Mouse (Mus musculus): ENCODE measurements at regions not wholly inside any gene's neighbourhood (a gene's known extent, or its start where the extent isn't known, plus 50 kb on each side); places are given as distances from the start of the nearest gene placed in this dataset.
"Not testable (repeated sequence)": the region's sequence is repeated elsewhere in the genome, so short reads cannot be mapped to it uniquely, and the experiment has no call there.

DNA sequence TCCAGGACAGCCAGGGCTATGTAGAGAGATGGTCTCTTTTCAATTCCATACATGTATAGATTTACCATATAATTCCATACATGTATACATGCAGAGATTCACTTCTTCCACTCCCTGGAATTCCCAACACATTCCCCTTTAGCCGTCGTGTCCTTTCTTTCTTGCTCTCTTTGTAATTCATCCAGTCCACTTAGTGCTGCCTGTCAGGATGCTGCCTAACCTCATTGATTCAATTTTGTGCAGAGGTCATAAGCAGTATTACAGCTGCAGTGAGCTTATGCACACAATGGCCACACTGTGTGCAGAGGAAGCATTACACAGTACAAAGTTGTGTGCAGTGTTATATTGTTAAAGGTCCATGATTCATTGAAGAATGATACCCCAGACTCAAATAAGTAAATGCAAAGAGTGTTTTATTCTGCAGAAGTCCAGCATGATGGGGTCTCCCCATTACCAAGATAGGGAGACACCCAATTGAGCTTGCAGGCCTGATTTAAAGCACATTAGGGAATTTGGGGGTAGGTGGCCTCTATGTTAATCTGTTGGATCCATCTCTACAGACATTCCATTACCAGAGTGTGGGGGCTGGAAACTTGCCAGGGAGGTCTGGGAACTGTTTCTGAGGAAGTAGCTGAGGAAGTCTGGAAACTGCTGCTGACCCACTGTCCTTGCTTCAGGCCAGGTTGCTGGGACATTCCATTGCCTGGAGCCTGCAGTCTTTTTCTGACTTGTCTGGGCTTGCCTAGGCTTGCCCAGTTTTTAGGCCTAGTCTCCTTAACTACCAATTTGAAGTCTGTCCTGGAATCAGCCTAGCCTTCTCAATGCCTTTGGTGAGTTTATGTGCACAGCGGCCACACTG is 72.8 kb downstream of the Fam161a start:
- no peak for DNase-seq (ENCODE audit: extremely low spot score, low spot score)

DNA sequence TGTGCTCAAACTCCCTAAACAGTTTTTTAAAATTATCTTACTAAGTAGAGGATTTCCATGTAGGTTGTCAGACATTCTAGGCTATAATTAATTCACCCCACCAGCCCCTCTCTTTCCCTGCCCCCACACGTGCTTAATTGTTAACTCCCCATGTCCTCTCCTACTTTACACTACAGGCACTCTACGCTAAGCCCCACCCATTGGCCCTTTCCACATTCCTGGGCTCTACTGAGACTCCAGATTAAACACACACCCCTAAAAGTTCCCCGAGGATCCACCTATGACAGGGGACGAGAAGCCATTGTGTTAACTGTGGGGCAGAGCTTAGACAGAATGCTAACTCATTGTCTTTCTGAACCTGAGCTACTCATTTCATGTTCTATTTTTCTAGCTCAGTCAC is 74.3 kb downstream of the Fam161a start:
- DNase-seq (ENCODE audit: extremely low spot score, low spot score): no peak

DNA sequence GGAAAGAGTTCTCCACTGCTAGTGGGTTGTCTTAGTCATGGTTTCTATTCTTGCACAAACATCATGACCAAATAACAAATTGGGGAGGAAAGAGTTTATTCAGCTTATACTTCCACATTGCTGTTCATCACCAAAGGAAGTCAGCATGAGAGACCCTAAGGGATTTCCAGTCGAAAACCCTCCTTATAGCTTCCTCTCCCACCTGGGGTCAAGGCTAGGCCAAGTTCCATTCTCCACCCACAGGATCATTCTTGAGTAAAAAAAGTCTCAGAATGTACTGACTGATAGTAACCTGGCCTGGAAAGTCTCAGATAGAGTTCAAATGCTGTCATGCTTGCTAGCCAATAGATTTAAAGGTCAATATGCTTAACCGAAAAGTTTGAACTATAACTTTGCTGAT is 76.5 kb downstream of the Fam161a start:
- not testable (repeated sequence) for DNase-seq (ENCODE audit: extremely low spot score, low spot score)

DNA sequence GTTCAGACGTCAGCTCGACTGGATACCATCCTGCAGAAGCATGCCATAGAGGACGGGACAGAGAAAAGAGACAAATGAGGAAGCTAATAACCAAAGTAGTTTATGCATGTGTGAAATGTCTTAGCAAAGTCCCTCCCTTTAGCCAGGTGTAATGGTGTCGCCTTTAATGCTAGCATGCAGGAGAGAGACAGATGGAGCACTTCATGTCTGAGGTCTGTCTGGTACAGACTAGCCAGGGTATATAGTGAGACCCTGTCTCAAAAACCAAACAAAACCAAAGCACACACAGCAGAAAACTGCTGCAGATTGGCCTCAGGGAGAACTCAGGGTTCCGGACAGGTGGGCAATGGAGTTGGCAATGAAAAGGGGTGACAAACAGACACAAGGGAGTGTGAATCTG is 88.0 kb downstream of the Fam161a start:
- no peak for DNase-seq (ENCODE audit: extremely low spot score, low spot score)

DNA sequence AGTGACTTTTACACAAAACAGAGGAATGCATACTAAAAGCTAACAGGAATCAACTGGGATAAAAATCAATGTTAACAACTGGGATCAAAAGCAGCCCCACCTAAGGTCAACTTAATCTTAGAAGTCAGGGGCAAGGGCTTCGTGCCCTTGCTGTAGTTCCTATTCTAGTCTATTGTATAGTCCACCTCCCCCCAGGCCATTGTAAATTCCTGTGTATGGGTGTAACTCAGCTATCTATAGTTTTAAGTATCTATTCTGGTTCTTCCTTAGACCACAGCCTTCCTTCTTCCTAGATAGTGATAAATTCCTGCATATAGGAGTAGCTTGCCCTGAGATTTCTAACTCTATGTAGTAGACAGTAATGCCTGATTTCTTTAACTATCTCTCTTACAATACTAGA is 88.4 kb downstream of the Fam161a start:
- not testable (repeated sequence) for DNase-seq (ENCODE audit: extremely low spot score, low spot score)

DNA sequence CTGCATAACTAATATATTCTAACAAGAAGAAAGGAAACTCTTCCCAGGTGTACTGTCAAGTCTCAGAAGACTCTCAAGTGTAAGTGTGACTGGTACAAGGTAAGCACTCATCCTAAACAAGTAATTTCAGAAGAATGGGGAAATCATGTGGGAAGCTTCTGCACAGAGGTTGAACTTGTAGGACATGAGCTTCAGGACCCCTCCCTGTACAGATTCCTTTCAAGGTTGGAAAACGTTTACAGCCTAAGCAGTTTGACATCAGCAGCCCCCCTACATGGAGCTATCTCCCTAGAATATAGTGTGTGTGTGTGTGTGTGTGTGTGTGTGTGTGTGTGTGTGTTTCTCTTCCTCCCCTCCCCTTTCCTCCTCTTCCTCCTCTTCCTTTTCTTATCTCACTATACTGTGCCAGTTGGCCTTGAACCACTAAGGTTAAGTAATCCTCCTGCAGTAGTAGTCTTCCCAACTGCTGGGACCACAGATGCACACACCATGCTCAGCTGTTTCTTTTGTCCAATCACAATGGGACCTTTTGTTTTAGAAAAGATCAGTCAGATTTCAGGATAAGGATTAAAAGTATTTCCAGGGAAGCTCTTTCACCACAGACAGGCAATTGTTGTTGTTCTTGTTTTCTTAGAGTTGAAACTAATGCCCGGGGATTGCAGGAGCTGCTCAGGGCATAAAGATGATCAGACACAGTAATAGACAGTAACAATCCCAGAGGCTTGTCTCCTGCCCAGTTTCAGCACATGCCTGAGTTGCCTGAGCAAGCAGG is 89.3 kb downstream of the Fam161a start:
- no peak for DNase-seq (ENCODE audit: extremely low spot score, low spot score)

DNA sequence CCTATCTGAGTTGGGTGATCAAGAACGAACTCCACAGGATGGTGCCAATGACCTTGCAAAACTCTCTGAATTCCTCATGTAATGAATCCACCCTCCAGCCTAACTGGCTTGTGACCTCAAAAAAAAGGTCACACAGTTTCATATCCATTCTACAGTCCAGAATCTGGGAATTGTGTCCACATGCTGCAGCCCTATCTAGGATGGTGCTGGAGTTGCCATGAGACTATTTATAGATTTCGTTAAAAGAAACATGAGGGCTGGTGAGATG is 89.8 kb downstream of the Fam161a start:
- DNase-seq (ENCODE audit: extremely low spot score, low spot score): no peak

DNA sequence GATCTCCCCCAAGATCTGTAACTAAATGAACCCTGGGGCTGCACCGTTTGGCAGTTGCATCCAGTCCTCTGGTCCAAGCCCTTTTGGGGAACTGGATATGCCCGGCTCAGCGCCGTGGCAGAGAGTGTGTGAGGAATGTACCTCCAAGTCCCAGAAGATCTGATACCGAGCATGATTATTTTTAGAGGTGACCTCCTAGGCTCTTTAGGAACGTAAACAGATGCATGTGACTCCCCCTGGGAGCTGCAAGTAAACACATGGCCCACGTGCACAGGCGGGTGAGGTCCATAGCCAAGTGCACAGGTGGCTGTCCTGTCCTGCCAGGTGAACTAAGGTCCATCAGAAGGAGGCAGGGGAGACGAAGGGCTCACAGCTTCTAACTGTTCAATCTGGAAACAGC is 107.3 kb downstream of the Fam161a start:
- DNase-seq (ENCODE audit: extremely low spot score, low spot score): no peak

DNA sequence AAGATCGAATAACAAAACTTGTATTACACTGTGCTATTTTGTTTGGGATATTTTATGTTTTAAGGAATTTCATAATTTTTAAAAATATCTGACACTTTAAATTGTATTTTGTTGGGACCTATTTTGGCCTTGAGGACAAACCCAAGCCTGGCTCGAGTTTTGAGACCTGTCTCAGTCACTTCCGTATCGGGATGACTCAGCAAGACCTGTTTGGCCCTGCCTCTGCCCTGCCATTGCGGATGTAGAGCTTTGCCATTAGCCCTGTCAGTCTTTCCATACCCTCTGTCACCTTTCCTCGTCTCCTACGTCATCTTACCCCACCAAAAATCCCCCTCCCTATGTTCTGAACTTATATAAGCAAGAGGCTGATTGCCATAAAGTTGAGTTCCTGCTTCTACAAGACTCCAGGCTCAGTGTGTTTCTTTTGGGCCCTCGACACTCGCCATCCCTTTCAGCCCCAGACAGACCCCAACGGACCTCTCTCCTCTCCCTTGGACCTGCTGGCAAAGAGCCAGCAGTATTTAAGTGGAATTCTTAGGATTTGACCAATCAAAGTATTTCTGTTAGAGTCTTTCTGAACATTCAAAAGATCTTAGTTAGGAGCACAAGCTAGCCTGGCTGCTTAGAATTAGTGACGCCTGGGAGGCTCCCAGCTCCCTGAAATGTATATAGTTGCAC is 113.3 kb downstream of the Fam161a start:
- DNase-seq (ENCODE audit: extremely low spot score, low spot score): no peak

DNA sequence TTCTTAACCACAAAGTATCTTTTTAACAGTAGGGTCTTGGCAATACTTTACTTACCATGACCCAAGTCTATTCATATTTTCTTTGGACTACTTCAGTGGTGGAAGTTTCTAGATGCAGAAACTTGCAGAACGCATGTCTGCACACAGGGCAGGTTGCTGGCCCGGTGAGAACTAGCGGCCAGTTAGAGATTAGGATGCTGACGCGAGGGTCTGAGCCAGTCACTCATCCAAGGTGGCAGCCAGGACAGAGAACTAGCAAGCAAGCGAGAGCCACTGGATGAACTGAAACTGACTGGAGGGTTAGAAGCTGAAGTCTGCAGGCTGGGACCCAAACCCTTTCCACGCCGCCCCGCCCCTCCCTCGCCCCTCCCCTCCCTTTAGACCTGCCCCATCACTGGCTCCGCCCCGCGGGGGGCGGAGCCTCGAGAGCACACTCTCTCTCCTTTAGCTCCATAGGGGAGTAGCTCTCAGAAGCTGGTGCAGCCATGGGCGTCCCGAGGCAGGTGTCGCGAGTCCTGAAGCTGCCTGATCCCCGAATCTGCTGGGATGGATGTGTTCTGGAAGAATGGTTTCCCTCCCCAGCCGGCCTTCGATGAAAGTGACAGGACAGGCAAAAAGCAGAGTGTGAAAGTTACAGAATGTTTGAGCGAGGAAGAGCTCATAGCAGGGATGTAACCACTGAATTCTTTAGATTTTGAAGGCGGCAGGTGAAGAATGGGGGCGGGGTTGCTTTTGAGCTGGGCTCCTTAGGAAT is 117.0 kb downstream of the Fam161a start:
- peak; percentile 65 for DNase-seq (ENCODE audit: extremely low spot score, low spot score)

DNA sequence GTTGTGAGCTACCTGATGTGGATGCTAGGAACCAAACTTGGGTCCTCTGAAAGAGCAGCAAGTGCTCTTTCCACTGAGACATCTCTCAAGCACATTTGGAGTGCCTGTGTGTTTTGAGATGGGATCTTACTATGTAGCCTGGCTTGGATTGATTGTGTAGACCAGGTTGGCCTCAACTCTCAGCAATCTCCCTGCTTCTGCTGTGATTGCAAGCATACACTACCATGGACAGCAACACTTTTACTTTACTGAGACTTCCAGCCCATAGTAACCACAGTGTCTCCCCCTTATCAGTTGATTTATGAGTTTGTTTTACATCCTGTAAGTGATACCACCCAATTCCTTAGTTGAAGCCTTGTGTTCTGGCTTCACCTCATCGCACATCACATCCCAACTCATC is 123.8 kb downstream of the Fam161a start:
- no peak for DNase-seq (ENCODE audit: extremely low spot score, low spot score)

DNA sequence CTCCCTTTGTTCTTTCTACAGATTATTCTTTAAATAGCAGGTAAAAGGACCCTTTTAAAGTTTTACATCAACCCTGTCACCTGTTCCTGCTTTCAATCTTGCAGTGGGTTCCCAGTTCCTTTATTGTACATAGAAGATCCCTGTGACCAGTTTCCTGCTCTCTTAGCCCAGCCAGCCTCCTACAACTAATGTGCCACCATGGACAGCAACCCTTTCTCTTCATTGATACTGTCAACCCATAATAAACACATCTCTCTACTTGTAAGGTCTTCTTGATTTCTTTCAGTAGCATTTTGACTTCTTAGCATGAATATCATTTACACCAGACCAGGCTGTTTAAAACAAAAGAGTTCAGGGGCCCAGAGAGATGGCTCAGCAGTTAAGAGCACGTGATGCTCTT is 124.2 kb upstream of the Xpo1 start:
- no peak for DNase-seq (ENCODE audit: extremely low spot score, low spot score)

DNA sequence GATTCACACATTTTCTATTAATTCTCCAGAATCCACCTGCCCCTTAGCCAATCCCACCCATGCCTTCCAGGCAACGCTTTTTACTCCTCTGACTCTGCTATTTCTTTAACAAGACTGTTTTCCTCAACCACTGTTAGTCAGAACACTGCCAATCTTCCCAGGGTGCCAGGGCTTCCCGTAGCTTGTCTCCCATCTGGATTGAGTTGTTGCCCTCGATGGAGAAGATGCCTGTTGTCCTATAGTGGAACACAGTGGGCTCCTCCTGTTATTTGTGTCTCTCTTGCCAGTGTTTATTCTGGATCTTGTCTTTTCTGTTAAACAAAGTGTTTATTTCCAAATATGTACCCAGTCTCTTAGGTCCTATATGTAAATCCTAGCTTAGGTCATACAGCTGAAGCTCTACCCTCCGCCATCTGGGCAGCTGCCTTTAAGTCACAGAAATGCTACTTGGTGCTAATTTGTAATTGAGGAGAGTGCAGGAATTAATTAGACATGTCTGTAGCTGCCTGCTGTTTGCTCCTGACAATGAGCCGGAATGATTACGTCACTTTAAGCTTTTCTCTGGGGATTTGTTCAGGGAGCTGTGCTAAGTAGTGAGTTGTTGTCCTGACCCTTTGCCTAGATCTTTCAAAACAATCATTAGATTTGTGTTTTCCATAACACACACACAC is 115.3 kb upstream of the Xpo1 start:
- no peak for DNase-seq (ENCODE audit: extremely low spot score, low spot score)

DNA sequence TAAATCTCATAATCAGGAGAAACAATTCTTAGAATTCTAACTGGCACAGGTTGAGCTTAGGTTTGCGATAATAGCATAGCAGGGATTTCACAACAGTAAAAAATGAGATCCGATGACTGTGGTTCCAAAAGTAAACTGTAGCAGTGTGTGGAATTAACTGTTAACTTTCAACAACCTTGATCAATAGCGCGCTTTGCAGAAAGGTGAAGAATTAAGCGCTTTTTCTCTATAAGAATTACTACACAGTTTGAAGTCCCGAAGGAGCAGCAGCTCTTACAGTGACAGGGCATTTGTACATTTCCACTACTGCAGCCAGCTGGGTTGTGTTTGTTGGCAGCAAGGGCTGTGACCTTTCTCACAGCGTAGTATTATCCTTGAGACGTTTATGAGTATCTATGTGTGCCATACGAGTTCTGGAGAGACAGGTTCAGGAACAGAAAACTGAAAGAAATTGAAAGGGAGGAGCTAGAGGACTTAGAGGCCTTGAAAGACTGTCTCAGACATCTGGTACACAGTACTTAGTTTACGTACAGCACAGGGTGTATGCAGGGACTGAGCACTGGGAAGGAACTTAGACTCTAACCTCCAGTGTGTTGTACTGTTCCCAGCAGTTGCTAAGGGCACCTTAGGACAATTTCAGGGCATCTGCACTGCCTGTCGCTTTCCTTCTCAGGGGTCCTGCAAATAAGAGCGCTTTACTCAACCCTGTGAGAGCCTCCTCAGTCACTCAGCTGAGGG is 114.6 kb upstream of the Xpo1 start:
- no peak for DNase-seq (ENCODE audit: extremely low spot score, low spot score)

DNA sequence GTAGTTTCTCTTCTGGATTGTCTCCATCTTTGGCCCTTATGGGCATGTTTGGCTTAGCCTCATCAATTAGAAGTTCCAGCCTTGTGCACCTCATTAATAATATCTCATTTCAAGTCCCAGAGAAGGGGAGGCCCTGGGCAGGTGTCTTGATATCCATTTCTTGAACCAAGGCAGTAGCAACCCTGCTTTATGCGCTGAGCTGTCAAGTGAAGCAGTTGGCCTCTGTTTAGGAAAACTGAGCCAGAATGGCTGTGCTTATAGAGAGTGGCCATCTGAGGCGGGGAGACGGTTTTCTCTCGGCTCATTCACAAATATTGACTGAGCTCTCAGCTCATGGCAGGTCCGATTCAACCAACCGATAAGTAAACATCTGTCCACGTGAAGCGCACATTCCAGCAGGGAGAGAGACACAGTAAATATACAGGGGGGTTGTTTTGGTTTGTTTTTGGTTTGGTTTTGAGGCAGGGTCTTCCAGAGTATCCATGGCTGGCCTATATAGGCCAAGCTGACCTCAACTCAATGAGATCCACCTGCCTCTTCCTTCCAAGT is 107.7 kb upstream of the Xpo1 start:
- no peak for DNase-seq (ENCODE audit: extremely low spot score, low spot score)

DNA sequence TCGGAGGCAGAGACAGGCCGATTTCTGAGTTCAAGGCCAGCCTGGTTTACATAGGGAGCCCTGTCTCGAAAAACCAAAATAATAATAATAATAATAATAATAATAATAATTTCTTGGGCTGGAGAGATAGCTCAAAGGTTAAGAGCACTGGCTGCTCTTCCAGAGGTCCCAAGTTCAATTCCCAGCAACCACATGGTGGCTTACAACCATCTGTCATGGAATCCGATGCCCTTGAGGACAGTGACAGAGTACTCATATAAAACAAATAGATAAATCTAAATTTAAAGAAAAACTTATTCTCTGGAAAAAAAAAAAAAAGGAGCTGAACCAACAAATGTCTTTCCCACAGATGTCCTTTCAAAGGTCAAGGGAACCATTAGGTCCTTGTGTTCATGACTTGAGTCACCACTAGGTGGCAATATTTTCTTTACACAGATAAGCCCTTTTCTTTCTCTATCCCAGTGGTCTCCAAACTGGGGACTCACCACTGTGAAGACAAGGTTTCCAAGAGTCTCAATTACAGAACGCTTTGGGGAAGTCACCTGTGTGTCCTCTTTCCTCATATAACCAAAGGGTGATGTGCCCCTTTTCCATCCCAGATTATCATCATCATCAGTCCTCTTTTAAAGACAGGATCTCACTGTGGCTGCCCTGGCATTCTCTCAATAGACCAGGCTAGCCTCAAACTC is 106.1 kb upstream of the Xpo1 start:
- DNase-seq (ENCODE audit: extremely low spot score, low spot score): no peak

DNA sequence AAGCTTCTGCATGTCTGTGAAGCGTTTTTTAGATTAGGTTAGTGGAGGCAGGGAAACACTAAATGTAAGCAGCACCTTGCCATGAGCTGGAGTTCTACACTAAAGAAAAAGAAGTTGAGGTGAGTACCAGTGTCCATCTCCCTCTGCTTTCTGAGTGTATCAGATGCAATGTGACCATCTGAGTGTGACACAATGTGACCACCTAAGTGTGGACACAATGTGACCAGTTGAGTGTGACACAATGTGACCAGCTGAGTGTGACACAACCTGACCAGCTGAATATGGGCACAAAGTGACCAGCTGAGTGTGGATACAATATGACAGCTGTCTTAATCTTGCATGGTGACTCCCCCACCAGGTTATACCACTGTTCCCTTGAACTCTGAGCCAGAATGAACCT is 101.0 kb upstream of the Xpo1 start:
- no peak for DNase-seq (ENCODE audit: extremely low spot score, low spot score)

DNA sequence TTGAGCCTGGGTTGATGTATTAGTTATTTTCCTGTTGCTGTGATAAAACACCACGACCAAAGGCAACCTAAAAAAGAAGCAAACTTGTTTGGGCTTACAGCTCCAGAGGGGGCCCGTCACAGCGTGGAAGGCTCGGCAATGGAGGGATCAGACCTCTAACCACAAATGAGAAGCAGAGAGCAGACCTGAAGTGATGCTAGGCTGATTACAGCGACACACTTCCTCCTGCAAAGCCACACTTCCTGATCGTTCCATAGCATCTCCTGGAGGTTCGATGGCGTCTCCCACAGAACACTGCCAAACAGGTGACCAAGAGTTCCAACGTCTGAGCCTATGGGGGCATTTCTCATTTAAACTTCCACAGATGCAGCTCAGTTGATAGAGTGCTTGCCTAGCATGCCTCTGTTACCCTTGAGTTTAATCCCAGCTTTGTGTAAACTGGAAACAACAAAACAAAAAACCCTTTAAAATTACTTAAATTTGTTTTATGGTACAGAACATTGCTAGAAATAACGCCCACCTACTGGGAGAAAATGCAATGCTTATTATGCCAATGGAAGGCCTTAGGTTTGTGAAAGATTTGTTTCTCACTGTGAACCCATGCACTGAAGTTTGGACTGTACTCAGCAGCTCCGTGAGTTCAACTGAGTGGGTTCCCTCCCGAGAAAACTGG is 87.2 kb upstream of the Xpo1 start:
- no peak for DNase-seq (ENCODE audit: extremely low spot score, low spot score)
